In the genomic region with DNA sequence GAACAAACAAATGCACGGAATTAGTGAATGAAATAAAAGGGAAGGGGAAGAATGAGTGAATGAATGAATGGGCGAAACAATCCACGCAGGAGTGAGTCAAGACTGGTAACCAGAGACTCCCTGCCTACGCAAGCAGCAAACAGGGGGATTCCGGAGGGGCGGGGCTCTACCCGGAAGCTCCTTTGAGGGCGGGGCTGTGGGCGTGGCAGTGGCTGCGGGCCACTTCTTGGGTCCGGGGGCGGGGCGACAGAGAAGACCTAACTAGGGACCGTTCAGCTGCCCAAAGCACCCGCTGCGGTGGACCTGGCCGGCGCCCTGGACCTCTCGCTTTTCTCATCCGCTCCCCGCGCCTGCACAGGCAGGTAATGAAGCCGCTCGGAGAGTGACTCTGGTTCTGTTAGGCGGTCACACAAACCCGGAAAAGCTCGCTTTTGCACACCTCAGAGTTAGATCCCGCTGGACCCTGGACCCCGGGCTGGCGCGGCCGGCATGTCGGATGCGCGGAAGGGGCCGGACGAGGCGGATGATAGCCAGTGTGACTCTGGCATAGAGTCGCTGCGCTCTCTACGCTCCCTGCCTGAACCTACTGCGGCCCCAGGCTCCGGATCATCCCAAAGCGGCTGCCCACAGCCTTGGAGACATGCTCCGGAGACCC, we compare ENCODE assay signal across 8 mouse cellular contexts. TPM values are rescaled to one million over a fixed set of nuclear protein-coding genes. Genes with fewer than 3 reads are reported as not detected.
DNase-seq lines count a peak whose midpoint lies in the region; ATAC-seq lines count a peak whose summit lies in the region.

TSS of gene Nfkbie (plus strand) at position 252 of the 655 bp plus-strand sequence.

- peak; percentile 97 for DNase-seq in NIH3T3 (ENCODE audit: low read depth)
- DNase-seq in cerebellum, postnatal 14 days = peak; percentile 97 to 98
- DNase-seq in frontal cortex, postnatal 14 days (ENCODE audit: low spot score in 2 of 2) = peak; percentile 79 to 86
- peak; percentile 85 to 86 for DNase-seq in layer of hippocampus, postnatal 36 days
- DNase-seq in lung, postnatal 4 days = peak; percentile 94 to 97
- DNase-seq in retina, postnatal 1 day = peak; percentile 95
- DNase-seq in urinary bladder, adult 18-20 months (ENCODE audit: low spot score in 2 of 2) = peak; percentile 93 to 98

- peaks cover 24% of the 10 kb centered on the region for H3K27me3 ChIP-seq in hindbrain, embryonic 13.5 days

- peak within 1 kb of the TSS; percentile 96 for H3K4me2 ChIP-seq in hindbrain, embryonic 13.5 days

- H3K4me3 ChIP-seq in hindbrain, embryonic 13.5 days = peak within 1 kb of the TSS; percentile 58

- no peaks in the 10 kb centered on the region for H3K9me3 ChIP-seq in hindbrain, embryonic 13.5 days

- H3K4me1 ChIP-seq in hindbrain, embryonic 13.5 days (replicated peaks) = peaks cover 24% of the 10 kb centered on the region

- 0 out of 2 replicates have a peak within 1 kb of the TSS, but pooled peaks have one; percentile 13 for H3K27ac ChIP-seq in hindbrain, embryonic 13.5 days

- H3K9ac ChIP-seq in hindbrain, embryonic 13.5 days = peak within 1 kb of the TSS; percentile 85

- H3K36me3 ChIP-seq in hindbrain, embryonic 13.5 days = no peaks in the 10 kb centered on the region

- ATAC-seq in hindbrain, embryonic 13.5 days (ENCODE audit: low FRiP score) = peak; percentile 63

- WGBS in hindbrain, embryonic 13.5 days = under 1% methylated on average over 45 of the region's 45 CpGs

RNA-seq across cellular contexts. Expression of gene Nfkbie, which starts in this region (rescaled TPM):
- 5.6 and 6.5 TPM in 2 replicates for polyA plus RNA-seq in hindbrain, embryonic 13.5 days (2015; fragmentation: Nextera tagmentation; extraction: Ambion mirVana)
- 1 to 10 TPM; 2.6 to 3.4 TPM for total RNA-seq in layer of hippocampus, postnatal 36 days (2021)

Comparison
In these comparisons a context has a peak if more than half of its experiments do, and no peak if none do; other contexts are left out.
1. Peak in every context shown above with its lines: DNase-seq, ATAC-seq, H3K4me3 ChIP-seq and H3K27ac ChIP-seq.